Mouse (Mus musculus) kidney, postnatal 4 days (tissue): ENCODE results near the gene Pramef17.
"Not testable (repeated sequence)": the region's sequence is repeated elsewhere in the genome, so short reads cannot be mapped to it uniquely, and the experiment has no call there.

Experiments used
- DNase-seq, 2 experiments: peaks; one replicate each; pipeline ENCODE4 v3.0.0; 2021; ENCODE audit warnings: mixed read lengths in 2 of 2

The Pramef17 gene

DNA sequence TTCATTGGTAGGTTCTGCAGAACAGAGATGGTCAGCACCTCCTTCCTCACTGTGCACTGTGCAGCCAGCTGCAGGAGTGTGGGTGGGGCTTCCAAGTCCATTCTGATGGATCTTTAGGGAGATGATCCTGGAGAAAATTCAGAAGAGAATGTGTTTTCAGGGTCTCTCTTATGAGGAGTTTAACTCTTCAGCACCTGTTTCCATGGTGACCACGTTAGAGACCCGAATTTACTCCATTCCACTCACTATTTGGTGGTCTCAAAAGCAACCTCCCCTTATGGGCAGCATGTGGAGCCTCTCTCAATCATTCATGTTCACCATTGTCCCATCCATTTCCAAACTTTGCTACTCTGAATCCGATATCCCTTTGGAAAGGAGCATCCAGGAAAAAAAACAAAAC, at the start of gene Pramef17:
TSS of gene Pramef17 (minus strand) at position 101 of the 400 bp plus-strand sequence.
- not testable (repeated sequence) for DNase-seq

DNA sequence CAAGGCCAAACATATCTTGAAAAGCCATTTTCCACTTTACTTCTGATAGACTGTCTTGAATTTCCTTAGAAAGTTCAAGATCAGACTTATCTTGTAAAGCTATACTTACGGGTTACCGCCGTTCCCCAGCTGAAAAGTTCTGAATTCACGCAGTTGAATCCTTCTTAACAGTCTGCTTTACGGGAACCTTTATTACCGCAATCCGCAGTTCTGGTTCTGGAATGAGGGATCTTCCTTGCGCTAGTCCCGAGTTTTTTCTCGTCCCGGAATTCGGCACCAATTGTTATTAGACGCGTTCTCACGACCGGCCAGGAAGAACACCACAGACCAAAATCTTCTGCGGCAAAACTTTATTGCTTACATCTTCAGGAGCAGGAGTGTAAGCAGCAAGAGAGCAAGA, 6.0 kb downstream of the Pramef17 start:
- peak; percentile 25 to 49 for DNase-seq

DNA sequence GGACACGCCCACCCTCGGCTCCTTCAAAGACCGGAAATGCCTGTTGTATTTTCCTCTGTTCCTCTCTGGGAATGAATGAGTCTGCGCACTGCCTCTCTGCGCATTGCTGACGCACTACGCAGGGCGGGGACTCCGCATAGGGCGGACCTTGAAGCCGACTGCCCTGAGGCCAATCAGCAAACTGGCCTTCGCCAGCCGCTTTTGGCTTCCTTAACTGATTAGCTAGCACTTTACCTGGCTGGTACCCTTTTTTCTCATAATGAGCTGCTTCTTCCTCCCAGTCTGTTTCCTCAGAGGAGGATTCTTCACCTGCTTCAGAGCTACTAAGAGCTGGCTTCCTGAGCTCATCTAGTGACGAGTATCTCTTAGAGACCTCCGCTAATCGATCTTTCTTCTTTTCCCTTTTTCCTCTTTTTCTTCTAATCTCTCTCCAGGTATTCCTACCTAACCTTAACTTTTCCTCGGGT, 6.7 kb downstream of the Pramef17 start:
- DNase-seq, result peak in 1 of 2 experiments; percentile 3

DNA sequence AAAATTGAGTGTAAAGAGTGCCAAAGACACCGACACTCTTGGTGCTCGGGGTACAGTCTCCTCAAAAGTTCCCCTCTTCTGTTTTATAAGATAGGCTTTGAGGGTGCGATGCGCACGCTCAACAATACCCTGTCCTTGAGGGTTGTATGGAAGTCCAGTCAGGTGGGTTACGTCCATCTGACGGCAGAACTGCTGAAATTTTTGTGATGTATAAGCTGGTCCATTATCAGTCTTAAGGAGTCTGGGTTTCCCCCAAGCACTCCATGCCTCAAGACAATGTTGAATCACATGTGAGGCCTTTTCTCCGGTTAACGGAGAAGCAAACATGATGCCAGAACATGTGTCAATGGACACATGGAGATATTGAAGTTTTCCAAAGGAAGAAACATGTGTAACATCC, 8.4 kb downstream of the Pramef17 start:
- peak in 1 of 2 experiments; percentile 6 for DNase-seq

DNA sequence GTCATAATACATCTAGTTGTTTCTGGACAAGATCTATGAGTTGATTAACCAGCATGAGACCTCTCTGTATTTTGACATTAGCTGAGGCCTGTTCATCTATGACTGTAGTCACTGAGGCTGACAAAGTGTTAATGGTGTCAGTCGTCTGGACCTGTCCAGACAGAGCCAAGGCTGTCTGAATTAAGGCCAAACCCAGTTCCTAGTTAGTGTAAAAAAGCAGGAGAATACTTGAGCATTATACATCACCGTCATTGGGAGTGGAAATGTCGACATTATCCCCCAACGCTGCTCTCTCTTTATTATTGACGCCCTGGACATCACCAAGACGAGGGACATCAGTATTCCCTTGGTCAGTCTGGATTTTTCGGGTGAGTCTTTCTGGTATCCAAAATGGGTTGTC, 9.0 kb downstream of the Pramef17 start:
- not testable (repeated sequence) for DNase-seq

DNA sequence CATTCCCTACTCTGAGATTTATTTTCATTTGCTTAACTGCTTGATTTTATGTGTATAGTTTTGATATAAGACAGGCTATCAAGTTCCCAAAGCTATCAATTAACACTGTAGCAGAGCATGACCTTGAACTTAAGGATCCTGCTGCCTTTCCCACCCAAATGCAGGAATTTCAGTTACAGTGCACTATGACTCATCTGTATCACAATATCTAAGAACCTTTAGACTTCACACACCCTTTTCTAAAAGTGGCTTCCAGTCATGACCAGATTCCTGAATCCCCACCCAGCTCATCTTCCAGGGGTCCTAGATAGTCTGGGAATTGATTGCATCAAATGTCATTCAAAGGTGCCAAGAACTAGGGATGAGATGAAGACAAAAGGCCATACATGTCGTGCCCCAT, 10.7 kb downstream of the Pramef17 start:
- not testable (repeated sequence) for DNase-seq

DNA sequence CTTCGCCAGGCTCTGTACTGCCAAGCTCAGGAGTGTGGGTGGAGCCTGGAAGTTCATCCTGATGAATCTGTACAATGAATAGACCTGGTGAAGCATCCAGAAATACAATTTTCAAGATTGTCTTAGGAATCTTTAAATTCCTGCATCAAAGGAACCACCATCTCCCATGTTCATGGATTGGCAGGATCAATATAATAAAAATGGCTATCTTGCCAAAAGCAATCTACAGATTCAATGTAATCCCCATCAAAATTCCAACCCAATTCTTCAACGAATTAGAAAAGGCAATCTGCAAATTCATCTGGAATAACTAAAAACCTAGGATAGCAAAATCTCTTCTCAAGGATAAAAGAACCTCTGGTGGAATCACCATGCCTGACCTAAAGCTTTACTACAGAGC, 27.3 kb downstream of the Pramef17 start, which contains the start of gene Gm13101:
TSS of gene Gm13101 (minus strand) at position 101 of the 400 bp plus-strand sequence.
- DNase-seq, result not testable (repeated sequence)

DNA sequence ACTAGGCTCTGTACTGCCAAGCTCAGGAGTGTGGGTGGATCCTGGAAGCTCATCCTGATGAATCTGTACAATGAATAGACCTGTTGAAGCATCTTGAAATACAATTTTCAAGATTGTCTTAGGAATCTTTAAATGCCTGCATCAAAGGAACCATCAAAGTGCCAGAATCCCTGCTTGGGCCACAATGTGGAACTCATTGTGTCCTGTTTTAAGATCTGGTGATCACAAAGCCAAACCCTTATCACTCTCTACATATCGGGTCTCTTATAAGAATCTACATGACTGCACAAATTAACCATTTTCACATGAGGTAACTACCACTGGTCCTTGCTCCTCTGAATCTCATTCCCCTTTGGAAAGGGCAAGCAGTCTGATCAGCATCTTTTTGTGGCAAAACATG, 43.3 kb downstream of the Pramef17 start, which contains the start of gene Pramef25:
TSS of gene Pramef25 (minus strand) at position 101 of the 400 bp plus-strand sequence.
- DNase-seq, result not testable (repeated sequence)
